Mouse (Mus musculus) cerebellum, postnatal 4 days (tissue): ENCODE data around the gene Gucy1b1.
A peak's percentile ranks its signal among the peaks of the same experiment; 100 is the strongest.

Experiments
- DNase-seq, 2 experiments: peaks; one replicate each; pipeline ENCODE4 v3.0.0; 2022; ENCODE audit warnings: low spot score in 2 of 2, mixed read lengths in 1 of 2

Gucy1b1 gene

GRCm38 (mm10) chr3:82030008-82030748, 44.3 kb downstream of the Gucy1b1 start:
- no peak for DNase-seq

DNA sequence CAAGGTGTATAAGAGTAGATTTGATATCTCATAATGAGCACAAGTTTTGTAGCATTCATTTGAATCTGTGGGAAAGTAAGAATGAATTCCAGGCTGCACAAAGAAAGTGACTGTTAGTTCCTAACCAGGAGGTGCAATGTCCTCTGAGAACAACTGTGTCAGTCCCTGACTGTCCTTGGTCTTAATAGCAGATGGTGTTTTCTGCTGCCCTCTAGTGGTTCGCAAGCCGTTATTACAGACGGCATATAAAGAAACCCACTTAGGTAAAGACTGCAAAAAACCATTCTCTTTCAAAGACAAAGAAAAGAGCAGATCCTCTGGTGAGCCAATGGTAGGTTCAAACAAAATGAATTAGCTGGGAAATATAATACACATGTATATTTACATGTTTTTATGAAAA, 45.3 kb downstream of the Gucy1b1 start:
- peak in 1 of 2 experiments; percentile 18 for DNase-seq

DNA sequence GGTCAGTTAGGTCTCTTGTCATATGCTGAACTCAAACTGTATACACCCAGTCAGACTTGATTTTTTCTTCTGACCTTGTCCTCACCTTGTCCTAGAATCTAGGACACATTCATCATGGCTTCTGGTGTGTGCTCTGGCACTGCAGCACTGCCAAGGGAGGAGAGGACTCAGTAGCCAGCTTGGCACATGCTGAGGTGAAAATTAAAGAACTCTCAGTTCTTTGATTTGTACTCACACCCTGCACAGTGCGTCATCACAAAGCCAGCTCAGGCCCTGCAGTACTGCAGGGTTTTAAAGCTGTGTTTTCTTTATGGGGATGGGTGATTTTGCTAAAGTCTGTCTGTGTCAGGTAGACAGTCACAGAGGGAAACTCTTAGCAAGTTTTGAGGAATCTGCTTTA, 47.2 kb downstream of the Gucy1b1 start:
- DNase-seq: no peak

DNA sequence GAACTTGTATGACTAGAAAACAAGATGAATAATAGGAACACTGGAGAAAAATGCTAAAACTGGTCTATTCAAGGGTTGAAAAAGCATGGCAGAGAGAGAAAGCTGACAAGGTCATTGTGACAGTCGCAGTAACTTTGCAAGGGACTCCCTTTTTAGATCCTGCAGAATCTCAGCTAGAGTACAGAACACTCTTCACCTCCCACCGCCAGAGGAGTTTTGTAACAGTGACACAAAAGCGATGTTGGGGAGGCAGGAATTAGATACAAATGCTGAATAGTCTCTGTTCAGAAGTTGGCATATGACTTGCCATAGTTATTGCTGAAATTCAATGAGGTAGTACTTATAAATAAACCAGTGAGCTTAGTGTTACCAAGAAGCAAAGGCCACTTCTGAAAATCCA, 51.4 kb downstream of the Gucy1b1 start:
- no peak for DNase-seq

DNA sequence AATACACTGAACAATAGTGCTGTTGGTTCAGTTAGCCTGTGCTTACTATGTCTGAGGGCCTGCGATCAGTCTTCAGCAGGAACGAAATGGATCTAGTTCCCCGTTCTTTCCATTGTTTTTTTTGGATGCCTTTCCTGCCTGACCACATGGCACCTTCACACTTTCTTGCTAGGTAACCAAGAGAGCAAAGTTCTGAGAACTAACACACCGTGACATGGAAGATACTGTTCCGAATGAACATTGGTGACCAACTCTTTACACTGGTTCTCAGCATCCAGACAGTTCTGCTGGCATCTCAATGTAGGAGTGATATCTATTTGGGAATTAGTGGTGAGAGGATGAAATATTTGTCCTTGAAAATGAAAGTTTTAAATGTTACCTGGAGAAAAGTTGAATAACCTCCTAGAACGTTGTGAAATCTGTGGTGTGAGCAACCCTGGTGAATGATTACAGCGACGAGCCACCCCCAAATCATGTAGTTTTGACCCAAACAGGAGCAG, 52.0 kb downstream of the Gucy1b1 start:
- DNase-seq: no peak

DNA sequence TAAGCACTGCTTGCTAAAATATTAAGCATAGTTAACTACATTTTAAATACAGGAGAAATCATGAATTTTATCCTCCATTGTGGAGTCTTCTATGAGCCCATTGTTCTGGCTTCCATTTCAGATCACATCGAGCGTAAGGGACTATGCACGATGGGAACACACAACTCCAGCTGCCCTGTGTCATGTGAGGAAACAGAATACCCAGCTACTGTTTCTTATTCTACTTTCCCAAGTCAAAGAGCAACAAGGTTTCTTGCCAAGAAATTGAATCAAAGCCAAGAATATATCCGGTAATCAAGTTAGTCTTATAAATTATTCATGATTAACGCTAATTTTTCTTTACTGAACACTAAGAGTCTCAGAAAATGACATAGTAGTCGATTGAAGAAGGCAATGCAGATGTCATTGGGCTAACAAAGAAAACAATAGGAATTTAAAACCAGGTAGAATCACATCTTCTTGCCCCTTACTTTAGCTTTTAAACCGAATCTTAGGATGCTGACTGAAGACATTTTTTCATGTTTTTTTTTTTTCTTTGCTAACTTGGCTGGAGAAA, 60.3 kb downstream of the Gucy1b1 start:
- DNase-seq: no peak

DNA sequence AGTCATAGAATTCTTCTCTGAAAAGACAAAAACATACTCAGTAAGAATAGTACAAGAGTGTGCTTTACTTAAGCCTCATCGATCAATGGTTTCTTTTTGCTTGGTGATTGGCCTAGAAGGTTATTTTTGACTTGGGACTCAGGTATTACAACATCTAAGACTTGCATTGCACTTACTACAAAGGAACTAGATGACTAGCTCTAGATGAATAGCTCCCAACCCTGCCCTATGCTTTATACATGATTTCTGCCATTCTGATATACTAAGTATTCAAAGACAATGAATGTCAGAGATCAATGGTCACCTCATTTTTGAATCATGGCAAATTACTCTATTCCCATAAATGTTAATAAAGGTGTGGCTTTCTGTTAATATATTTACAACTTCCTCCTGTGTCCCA, 67.5 kb downstream of the Gucy1b1 start:
- no peak for DNase-seq

DNA sequence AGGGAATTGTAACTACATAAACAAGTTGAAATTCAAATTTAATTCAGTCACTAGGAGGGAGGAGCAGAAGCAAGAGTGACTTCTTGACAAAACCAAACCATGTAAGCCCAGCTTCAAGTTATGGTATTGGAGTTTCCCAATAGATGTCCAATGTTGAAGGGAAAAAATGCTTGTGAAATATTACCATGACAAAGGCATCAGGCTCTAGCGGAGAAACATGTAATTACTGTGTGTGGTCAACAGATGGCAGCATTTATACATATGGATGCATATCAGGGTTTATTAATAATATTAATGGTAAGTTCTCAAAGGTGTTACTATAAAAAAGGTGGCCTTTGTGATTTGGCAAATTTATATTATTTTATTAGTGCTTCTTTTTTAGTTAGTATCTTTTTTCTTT, 78.5 kb downstream of the Gucy1b1 start:
- peak in 1 of 2 experiments; percentile 13 for DNase-seq

DNA sequence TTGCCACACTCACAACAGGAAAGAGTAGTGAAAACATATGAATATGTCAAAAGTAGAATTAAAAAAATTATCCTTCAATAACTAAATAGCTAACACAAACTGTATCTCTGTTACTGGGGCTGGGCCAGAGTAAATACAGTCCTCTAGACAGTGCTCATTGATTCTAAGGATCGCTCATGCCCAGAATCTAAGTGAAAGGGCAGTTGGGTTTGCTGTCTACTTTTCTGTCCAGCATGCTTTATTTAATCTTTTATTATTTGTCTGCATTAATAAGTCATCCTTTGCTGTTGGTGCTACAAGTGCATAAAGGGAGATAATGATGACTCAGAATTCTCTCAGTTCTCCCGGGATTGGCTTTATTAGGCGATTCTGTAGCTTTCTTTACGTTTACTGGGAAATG, 79.1 kb downstream of the Gucy1b1 start:
- no peak for DNase-seq

GRCm38 (mm10) chr3:81990531-81990930, 84.0 kb downstream of the Gucy1b1 start:
- DNase-seq: no peak

GRCm38 (mm10) chr3:81989692-81990141, 84.8 kb downstream of the Gucy1b1 start:
- no peak for DNase-seq

DNA sequence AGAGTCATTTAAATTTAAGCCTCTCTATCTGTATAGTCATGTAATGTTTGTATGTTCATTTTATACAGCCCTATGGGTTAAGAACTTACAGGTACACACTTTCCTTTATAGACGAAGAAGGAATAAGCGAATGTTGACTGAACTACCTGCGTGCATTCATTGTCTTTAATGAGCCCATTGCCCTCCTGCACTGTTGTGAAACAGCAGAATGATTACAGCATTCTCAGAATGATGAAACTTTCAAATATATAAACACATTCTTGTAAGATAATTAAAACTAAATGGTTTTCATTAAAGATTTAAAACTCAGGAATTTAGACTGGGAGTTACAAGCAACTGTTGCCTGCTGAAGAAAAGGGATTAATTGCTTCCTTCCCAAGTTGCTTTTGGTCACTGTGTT, 86.9 kb downstream of the Gucy1b1 start:
- no peak for DNase-seq

DNA sequence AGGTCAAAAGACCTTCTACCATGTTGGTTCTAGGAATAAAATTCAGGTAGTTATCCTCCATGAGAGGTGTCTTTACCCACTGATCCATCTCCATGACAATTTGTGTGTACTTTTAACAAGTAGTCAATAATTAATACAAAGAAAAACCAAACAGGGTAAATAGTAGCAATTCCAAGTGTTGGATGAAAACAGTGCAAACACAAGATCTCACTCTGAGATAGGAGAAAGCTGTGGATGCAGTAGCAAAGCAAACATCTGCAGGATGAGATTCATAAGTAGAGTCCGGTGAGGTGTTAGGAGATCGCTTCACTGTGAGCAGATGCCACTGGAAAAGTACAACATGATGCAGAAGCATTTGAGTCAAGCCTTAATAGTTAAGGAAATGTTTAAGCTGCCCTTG, 88.4 kb downstream of the Gucy1b1 start:
- no peak for DNase-seq

GRCm38 (mm10) chr3:81985100-81985499, 89.4 kb downstream of the Gucy1b1 start:
- DNase-seq: no peak

- no peak for DNase-seq
Observed at GRCm38 (mm10) chr3:81983120-81983895, 91.2 kb downstream of the Gucy1b1 start.
